Mouse (Mus musculus) right cerebral cortex, postnatal 25 days (tissue): ENCODE data around the gene Amph.
A peak's percentile ranks its signal among the peaks of the same experiment; 100 is the strongest.

ENCODE experiments used
- DNase-seq: peaks from one replicate; pipeline ENCODE4 v3.0.0; 2022

The Amph gene

GRCm38 (mm10) chr13:19147468-19147867, 199.5 kb downstream of the Amph start:
- no peak for DNase-seq

GRCm38 (mm10) chr13:19149574-19149973, 201.6 kb downstream of the Amph start:
- DNase-seq, result no peak

- no peak for DNase-seq
Measured at GRCm38 (mm10) chr13:19150438-19151301, 202.7 kb downstream of the Amph start.

- no peak for DNase-seq
Measured at GRCm38 (mm10) chr13:19152126-19152525, 204.1 kb downstream of the Amph start.

DNA sequence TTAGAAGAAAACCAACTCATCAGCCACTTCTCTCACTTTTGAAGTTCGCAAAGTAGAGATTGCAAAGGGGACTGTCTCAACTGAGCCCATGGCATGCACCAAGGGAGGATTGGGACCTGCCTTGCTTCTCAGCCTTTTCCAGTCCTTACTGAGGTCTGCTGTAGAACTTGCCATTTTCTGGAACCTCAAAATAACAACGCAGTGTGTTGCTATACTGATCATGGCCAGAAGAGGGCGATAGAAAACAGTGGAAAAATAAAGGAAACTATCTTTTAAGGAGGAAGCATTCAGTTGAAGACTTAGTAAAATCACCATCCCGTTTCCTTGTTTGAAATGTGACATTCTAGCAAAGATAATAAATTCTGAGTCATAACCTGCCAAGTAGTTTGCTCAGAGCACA, 210.5 kb downstream of the Amph start:
- DNase-seq, result no peak

DNA sequence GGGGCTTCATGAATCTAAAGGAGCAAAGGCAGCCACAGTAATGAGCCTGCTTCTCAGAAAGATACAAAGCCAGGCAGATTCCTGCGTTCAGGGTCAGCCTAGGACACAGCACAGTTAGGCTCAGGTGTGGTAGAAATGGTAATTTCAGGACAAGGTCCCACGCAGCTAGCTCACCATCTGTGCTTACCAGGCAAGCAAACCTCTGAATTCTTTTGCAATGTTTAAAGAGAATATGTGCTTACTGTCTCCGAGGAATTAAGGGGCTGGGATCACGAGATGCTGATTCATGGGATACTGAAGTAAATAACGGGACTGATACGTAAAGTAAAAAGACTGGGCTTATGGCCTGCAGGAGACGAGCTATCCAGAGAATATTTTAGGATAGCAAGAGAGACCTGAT, 212.6 kb downstream of the Amph start:
- no peak for DNase-seq

DNA sequence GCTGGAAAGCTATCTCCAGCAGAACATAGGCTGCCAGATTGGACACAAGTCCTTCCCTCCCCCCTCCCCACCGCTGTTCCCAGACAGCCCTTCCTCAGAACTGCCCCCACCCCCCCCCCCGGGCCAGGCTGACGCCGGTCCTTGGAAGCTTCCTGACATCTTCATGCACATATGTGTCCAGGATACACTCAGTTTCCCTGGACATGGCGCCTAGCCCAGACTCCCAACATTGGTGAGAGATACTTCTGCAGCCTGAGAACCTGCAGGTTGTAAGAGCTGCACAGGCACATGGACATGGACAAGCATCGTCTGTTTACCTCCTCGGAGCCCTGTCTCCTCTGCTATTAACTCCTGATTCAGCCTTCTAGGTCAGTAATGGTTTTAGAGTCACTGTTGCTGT, 213.1 kb downstream of the Amph start:
- DNase-seq, result no peak

- no peak for DNase-seq
Measured at GRCm38 (mm10) chr13:19162120-19162519, 214.1 kb downstream of the Amph start.

DNA sequence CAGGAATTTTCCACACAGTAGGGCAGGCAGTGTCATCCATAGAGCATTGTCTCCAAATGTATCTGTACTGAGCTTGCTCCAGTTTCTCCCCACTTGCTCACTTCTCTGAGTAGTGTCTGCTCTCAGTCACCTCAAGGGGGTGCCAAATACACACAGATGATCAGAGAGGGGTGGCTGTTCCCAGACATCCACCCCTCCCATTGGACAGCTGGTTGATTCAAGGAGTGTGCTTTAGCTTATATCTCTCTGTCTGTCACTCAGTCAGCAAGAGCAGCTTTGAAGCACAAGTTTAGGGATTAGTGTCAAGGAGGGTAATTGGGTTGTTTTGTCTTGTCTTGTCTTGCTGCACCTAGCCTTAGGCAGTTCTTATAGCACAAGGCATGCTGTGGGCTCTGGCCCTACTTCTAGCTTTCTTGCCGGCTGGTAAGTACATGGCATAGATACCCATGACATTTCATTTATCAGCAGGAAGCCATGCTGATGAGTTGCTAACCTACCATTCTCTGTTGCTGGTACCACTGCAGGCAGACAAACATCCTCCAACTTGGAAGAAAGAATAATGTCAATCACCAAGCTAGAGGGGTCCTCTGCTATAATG, 229.8 kb downstream of the Amph start:
- peak; percentile 27 for DNase-seq

DNA sequence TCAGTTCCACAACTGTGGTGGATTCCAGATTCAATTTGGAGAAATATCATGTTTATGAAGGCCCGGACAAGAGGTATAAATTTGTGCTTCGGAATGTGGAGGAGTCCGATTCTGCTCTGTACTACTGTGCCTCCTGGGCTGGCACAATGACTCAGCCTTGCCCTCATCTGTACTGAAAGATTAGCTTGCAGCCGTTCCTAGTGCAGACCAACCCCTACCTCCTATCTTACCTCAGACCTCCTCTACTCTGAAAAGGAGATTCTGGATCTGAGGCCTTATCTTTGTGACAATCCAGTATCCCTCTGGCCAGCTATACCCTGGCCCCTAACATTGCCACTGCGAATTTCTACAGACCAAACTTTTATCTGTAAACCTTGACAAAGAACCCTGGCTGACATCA, 230.3 kb downstream of the Amph start:
- no peak for DNase-seq

DNA sequence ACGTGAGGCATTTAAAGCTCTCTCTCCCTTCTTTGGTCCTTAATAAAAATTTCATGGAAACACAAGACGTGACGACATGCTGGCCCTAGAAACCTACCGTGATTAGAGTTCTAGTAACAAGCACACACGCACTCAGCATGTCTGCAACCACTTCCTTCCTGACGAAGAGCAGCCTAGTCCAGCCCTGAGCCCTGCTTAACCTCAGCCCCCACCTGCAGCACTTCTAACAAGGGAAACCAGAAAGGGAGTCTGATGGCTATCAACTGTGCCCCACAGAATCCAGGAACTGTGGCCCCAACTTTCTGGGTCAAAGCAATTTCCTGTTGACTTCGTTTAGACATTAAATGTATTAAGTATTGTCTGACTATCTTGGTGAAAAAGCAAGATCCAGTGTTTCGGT, 234.3 kb downstream of the Amph start:
- DNase-seq, result no peak

DNA sequence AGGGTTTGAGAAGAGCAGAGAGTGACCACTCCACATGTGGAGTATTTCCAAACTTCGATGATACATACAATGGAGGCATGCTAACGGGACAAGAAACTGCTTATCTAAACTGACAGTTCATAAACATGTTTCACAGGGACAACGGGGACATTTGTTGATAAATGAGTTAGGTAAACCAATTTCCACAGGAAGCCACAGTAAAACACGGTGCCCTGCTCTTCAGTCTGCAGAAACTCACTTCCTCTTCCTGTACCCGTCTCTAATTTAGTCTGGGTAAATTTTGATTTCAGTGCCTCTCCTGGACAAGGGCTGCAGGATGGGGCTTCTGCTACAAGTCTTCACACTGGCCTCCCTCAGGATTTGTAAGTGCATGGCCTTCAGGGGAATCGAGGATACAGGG, 242.0 kb downstream of the Amph start:
- no peak for DNase-seq

DNA sequence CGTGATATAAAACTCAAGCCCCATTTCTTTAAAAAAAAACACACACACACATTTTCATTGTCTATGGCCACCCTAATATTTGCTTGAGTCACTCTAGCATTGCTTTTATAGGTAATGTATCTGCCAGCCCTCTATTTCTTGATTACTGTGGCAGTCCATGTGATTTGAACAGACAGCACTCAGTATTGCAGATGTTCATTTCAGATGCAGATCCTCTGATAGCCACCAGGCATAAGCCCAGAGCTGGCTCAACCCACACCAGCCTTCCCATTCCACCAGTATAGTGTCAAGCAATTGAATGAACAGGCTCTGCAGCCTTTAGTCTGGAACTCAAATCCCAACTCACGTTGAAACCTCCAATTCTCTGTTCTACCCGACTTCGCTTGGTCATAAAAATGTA, 246.8 kb downstream of the Amph start:
- DNase-seq, result no peak

GRCm38 (mm10) chr13:19195456-19195855, 247.5 kb downstream of the Amph start:
- DNase-seq, result no peak
